Mouse (Mus musculus): ENCODE data around the gene Plrg1.

- TF ChIP-seq GATA1 (IDR thresholded peaks at IDR 0.05; ENCODE audit: low read length) (no peak), TAL1 (IDR thresholded peaks at IDR 0.05; ENCODE audit: low read length) (no peak)
Measured at GRCm38 (mm10) chr3:83011136-83011535, 44.2 kb upstream of the Plrg1 start.
